Mouse (Mus musculus) megakaryocyte-erythroid progenitor cell, adult 5-6 weeks (primary cell): ENCODE data around the gene Ubald1. TPM values are rescaled to one million over a fixed set of nuclear protein-coding genes. Genes with fewer than 3 reads are reported as not detected.

ENCODE experiments used
- ATAC-seq: replicated peaks from 2 replicates; pipeline ENCODE4 v1.8.0; 2016; ENCODE audit warnings: mild to moderate bottlenecking, inconsistent platforms; ENCODE audit not compliant: severe bottlenecking, poor library complexity, low FRiP score, low TSS enrichment
- total RNA-seq, 2 experiments: library from RNA; stranded (forward) in 1 of 2; stranded (reverse) in 1 of 2; fragments of 200-1000, 215-1000 nt in 1 of 2; fragments of >200 nt in 1 of 2; fragmentation: Nextera tagmentation in 1 of 2; gene quantifications; 2 replicates each; pipeline ENCODE4 v1.2.3; 2014 to 2017

The Ubald1 gene
- total RNA-seq (2014; fragmentation: Nextera tagmentation) (20.3 and 33.3 TPM in 2 replicates), total RNA-seq (2017) (15.2 and 16.5 TPM in 2 replicates)

DNA sequence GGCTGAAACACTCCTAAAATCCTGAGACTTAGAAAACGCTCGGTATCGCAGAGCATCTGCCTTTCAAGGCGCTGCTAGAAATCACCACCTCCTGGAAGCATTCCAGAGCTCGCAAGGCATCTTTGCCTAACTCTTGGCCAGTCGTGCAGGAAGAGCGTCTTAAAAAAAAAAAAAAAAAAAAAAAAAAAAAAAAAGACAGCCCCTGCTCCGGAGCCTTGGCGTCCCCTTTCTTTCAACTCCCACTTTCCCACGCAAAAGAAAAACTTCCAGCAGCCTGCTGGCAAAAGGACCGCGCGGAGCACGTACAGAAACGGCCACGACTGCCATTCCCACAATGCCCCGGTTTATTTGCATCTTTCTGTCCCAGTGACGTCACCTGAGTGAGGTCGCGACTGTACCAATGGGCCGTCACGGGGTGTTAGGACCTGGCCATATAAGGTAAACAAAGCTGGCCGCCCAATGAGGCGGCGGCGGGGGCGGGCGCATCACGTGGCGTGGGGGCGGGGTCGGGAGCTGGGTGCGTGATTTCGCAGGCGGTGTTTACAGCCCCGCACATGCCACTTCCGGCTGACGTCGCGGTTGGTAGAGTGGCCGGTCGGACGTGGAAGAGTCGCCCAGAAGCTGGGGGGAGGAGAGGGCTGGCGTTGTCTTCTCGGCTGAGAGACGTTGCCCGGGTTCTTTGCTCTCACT, at the start of gene Ubald1:
Gene Ubald1, minus strand, starts transcription at position 180 of the 690 bp plus-strand sequence.
- peak; percentile 67 for ATAC-seq

DNA sequence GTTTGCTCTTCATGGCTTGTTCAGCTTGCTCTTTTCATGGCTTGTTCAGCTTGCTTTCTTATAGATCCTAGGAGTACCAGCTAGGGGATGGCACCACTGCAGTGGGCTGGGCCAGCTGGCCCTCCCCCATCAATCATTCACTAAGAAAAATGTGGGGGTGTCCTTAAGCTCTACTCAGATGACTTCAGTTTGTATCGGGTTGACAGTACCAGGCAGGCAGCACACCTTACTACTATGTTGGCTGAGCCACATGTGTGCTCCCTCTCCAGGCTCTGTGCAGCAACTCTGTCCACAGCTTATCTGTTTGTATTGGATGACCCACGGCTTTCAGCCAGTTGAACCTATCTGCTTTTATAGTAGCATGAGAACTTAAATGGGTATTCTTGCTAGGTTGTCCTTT, 48.4 kb upstream of the Ubald1 start:
- ATAC-seq: no peak

DNA sequence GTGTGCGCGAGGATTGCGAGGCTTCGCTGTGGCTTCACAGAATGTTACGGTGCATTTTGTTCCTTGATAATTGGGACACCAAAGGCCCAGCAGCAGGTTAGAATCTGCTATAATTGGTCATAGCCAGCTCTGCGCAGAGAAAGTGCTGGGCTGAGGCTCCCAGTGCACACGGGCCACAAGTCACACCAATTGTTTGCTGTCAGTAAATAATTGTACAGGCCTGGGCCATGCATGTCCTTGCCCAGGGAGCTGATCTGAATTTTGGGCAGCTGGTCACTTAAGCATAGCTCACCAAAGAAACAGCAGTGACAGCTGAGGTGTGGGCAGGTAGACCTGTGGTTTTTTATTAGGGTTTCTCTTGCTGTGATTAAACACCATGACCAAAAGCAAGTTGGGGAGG, 47.9 kb upstream of the Ubald1 start:
- no peak for ATAC-seq

DNA sequence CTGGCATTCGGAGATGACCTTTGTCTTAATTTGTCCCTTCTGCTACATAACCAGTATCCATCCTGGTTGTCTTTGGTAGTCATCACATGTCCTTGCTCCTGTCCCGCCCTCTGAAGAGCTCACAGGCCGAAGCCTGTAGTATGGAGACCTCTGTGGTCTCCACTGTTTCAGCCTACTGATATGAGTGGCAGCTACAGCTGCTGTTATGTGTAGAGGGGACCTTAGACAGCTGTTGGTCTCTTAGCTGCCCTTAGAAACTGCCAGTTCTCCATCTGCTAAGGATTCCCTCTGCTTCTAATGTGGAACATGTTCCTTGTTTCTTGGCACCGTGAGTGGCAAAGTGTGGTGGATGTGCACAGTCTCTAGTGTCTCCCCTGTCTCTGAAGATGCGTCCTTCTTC, 43.9 kb upstream of the Ubald1 start:
- ATAC-seq: no peak

DNA sequence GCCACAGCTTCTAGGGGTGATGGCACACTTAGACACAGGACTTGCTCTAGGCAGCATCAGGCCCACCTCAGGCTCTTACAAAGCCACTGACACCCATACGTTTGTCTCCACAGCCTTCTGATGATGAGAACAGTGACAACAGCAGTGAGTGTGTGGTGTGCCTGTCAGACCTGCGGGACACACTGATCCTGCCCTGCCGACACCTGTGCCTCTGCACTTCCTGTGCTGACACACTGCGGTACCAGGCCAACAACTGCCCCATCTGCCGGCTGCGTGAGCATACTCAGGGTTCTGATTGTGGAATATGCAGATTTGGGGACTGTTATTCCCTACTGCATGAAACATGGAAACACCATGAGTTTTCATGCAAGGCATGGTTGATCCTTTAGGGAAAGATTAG, 42.4 kb upstream of the Ubald1 start:
- ATAC-seq: no peak

DNA sequence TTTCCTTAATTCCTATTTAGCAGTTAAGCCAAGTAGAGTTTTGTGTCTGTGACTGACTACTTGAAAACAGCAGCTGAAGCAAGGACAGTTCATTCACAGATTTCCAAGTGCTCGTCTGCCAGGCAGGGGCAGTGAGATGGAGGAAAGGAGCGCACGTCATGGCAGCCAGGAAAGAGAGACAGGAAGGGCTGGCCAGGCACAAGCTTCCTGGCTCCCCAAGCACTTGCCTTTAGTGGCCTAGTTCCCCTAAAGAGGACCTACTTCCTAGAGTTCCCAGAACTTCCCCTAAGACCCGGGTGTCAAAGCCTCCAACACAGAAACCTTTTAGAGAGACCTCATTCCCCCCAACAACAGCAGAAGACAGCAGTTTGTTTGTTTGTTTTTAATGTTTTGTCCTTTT, 40.4 kb upstream of the Ubald1 start:
- no peak for ATAC-seq

DNA sequence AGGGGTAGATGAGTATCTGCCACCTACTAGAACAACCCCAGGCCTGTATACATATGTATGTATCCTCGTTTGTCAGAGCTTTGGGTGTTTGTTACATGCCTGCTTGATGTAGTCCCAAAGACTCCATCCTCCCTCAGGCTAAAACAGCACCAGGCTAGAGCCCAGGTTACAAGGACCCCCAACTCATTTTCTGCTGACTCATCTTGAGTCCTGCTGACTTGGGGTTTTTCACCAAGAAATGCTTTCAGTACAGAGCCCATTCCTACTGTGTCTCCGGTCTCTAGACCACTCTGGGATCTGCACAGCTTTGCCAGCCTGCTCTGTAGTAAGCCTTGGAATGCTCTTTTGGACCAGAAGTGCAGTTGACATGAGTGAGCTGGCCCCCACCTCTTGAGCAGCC, 36.5 kb upstream of the Ubald1 start:
- ATAC-seq: no peak

DNA sequence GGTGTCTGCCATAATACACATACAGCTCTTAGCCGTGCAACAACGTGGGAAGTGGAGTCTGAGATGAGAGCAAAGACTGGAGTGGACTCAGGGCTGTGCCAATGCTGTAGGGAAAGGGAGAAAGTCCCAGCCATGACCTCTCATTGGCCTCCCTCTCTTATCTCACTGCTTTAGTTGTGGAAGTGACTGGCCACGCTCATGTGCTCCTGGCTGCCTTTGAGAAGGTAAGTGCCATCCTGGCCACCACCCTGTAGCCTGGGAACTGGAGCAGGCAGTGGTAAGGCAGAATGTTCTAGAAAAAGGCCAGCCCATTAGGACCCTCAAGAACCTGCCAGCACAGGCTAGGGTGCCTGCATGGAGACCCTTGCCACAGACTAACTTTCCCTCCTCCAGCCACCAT, 35.8 kb upstream of the Ubald1 start:
- no peak for ATAC-seq

DNA sequence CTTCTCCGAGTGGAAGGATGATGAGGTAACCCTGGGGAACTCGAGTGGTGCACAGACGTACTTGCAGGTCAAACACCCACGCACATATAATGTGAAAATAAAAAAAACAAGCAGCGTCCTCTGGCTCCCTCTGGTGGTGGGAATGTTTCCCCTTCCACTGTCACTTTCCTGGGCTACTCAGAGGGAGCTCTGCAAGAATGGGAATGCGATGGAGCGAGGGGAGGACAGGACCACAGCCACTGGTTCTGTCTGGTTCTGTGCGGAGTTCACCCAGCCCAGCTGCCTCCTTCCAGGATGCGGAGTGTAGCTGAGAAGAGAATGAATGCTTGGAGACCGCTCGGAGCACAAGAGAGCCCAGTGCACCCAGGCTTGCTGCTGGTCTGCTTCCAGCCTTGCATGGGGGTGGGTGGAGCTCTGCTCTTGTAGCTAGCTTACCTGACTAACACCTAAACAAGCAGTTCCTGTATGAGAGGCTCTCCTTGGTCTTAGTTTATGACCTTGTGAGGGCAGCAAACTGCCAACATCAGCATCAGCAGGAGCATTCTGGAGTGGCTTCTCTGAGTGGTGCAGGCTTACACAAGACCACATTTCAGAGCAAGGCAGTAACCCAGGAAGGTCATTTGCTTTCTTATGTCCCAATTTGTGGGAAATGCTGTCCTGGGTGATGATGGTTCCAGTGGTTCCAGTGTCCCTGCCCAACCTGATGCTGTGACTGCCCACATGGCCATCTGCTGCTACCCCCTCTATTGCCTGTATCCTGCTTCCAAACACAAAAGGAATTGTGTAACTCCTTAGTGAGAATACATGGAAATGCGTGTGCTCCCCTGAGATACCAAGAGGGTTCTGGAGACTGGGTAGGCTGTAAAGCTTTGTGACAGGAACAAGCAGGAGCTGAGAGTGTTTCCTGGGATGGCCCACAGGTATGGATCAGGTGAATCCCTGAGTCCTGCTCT, 33.9 kb upstream of the Ubald1 start:
- peak; percentile 69 for ATAC-seq

DNA sequence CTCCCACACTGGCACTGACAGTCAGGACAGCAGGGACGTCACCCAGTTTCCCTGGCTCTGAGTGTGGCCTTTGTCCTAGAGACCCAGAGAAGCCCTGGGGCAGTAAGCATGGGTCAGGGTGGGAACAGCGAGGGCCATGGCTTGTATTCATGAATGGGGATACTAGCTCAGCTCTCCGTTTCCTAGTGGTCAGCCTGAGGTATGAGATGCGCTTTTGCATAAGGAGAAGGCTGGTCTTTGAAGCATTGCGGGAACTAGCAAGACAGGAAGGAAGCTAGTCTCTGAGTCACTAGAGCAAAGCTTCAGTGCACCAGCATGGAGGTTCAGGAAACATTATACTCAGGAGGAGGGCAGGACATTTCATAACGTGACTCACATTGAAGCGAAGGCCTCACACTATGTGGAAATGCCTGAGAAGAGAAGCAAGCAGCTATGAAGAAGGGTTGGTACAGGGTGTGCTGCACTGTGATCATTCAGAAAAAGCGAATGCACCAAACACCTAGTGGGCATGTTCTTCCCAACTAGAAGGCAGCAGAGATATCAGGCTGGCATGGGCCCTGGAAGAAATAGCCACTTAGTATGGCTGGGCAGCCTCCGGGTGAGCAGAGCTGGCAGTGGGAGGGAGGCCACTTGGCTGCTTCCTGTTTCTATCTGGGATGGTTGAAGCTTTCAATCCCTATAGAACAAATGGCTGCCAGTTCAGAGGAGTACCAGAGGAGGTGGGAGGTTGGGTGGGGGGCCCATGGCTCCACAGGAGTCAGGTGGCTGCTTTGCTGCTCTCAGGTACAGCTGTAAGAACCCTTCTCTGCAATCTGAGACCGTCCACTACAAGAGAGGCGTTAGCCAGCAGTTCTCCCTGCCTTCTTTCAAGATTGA, 33.0 kb upstream of the Ubald1 start:
- ATAC-seq: no peak

DNA sequence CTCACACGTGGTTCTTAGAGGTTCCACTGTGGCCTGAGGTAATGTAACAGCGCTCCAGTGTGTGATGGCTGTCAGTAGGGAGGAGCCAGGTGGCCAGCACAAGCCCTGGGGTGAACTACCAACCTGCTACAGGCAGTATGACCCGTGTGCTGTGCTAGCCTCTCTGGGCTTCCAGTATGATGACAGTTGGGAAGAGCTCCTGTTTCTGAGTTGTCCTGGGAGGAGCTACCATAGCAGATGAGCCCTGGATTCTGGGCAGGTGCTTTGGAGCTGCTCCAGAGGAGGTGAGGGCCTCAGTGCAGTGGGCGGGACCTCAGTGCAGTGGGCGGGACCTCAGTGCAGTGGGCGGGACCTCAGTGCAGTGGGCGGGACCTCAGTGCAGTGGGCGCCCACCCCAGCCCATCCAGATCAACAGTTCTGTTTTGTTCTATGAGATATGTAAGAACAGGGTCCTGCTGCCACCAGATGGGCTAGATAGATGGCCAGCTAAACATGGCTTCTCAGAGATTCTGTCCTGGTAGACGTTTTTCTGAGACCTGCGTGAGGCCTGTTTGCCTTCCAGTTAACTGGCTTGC, 32.0 kb upstream of the Ubald1 start:
- peak; percentile 58; the same call in 1 of the 2 replicates for ATAC-seq

DNA sequence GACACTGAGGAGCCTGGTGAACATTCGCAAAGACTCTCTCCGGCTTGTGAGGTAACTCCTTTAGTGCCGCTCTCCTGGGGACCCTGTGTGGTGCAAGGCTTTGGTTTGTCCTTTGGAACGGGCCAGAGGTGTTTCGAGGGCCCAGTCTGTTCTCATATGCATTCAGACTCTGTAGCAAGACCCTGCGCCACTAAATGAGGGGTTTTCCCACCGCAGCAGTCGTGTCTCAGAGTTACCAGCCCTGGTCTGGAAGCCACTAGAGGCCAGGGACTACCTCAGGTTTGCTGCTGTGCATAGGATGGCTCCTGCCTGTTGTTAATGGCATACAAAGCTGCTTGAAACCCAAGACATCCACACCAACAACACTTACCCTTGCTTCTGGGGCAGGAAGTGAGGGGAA, 30.6 kb upstream of the Ubald1 start:
- no peak for ATAC-seq

DNA sequence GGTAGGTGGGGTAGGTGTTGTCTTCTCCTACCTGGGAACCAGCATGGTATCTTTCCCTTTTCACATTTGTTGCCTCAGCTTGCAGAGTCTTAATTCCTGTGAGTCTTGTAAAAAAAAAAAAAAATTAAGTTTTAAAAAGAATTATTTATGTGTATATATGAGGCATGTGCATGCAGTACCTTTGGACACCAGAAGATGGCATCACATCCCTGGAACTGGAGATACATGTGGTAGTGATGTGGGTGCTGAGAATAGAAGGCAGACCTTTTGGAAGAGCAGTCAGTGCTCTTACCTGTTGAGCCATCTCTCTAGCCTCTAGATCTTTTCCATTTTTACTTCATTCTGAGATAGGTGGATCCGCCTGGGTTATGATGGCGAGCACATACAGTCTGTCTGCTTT, 29.6 kb upstream of the Ubald1 start:
- no peak for ATAC-seq

DNA sequence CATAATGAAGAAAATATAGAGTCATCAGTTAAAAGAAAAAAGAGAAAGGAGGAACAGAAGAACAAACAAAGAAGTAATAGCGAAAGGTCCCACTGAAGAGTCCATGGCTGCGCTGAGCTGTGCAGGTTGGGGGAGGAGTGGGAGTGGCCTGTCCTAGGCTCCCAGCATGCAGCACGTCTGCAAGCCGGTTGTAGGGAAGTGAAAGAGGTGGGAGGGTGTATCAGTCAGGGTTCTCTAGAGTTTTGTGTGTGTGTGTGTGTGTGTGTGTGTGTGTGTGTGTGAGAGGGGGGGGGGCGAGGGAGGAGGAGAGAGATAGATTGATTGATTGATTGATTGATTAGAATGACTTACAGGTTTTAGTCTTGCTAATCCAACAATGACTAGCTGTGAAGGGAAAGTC, 27.9 kb upstream of the Ubald1 start:
- peak; percentile 71 for ATAC-seq

DNA sequence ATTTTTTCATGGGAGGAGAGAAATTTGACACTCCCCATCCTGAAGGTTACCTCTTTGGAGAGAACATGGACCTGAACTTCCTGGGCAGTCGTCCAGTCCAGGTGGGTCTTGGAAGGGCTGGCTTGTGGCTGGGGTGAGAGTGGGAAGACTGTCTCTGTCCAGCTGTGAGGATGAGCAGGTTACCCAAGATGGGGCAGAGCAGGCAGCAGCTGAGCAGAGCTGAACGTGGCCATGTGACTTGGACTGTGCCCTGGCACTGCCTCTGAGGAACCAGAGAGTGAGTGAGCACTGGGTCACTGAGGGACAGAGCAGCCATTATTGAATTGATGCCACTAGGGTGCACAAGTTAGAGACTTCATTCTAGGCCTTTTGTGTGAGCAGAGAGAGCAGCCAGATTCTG, 27.3 kb upstream of the Ubald1 start:
- no peak for ATAC-seq

DNA sequence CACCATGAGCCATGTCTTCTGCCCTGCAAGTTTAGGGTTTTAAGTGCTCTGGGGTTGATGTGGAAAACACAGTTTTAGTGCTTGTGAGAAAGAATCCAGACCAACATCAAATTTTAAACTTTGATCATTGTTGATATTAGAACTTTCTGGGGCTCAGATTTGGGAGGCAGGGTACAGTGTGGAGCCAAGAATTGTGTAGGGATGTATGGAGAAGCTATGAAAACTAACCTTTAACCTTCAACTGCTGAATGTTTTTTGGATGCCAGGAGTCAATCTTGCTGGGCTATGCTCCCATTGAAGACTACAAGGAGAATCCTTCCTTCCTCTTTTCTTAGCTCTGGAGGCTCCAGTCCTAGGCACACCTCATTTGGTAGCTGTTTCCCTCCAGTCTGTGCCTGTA, 26.4 kb upstream of the Ubald1 start:
- no peak for ATAC-seq

DNA sequence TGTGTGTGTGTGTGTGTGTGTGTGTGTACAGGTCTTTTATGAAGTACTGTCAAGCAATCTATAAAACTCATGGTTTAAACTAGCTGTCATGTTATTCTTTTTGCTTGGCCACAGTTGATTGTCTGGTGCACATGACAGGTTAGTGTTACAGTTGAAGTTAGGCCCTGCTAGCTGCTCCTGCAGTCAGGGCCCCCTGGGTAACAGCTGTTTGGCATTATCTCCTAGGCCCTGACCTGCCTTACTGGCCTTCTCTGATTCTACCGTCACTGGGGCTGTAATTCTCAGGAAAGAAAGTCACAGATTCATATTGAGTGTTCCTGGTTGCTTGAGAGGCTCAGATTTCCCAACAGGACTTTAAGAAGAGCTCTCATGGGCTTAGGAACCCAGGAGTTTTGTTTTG, 25.5 kb upstream of the Ubald1 start:
- ATAC-seq: no peak

DNA sequence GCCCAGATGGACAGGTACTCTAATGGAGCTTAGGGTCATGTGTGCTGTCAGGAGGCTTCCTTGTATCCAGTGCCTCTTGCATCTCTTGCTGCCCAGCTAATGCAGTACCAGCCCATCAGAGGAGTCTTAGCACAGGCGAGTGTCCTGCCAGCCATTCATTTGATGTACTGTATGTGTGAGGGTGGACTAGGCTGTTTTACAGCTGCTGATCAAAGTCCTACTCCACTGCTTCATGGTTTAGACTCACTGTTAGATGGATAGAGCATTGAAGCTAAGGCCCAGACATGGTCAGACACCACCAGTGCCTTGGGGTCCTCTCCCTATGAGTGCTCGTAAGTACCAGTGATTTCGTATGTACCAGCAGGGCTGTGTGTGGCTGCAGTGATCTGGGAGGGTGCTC, 24.8 kb upstream of the Ubald1 start:
- ATAC-seq: no peak

DNA sequence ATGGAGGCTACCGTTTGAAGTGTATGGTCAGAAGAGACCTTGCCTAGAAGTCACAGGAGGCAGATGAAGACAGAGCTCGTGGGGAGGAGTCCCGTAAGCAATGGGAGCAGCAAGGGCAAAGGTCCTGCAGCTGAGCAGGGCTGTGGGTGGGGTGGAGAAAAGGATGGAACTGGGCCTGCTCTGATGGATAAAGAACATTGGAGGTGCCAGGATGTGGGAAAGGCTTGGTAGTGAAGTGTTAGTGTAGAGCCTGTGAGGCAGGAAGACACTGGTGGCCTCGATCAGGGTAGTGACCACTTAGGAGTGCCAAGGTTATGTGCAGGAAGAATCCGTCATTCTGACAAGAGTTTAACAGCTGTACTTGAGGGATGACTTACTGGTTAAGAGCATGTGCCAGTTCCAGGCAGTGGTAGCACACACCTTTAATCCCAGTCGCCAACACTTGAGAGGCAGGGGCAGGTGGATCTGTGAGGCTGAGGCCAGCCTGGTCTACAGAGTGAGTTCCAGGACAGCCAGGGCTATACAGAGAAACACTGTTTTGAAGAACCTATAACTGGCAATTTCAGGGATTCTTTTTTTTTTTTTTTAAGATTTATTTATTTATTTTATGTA, 23.5 kb upstream of the Ubald1 start:
- ATAC-seq: no peak
